Comparison of ENCODE assay signal across 12 mouse cellular contexts in genomic region chr4:118526408-118527334, GRCm38 (mm10). TPM values are rescaled to one million over a fixed set of nuclear protein-coding genes. Genes with fewer than 3 reads are reported as not detected.
DNase-seq lines count a peak whose midpoint lies in the region; ATAC-seq and TF ChIP-seq lines count a peak whose summit lies in the region.
"Had no signal": no experiment of that assay in that cellular context is flagged by ENCODE, and none has a peak within 500 bp of the region (broad histone marks: within the 10 kb centered on the region; RNA-seq: fewer than 3 reads in every experiment).

TSS of gene 2610528J11Rik (plus strand) at chr4:118526999.

- H3K4me1 ChIP-seq in thymus, adult 2 months (replicated peaks; ENCODE audit: control insufficient read depth, insufficient read depth, low read length), result no peaks in the 10 kb centered on the region
- H3K4me1 ChIP-seq in kidney, postnatal 0 days (replicated peaks; ENCODE audit: insufficient read depth, low read length), result no peaks in the 10 kb centered on the region; the same call in 1 of the 2 replicates
- no peaks in the 10 kb centered on the region; the same call in 1 of the 2 replicates for H3K4me1 ChIP-seq in lung, embryonic 14.5 days (ENCODE audit: insufficient read depth)

- 87% methylated on average over 17 of the region's 17 CpGs for WGBS in thymus, adult 2 months
- 36% methylated on average over 17 of the region's 17 CpGs for WGBS in kidney, postnatal 0 days
- 29% methylated on average over 17 of the region's 17 CpGs for WGBS in lung, embryonic 14.5 days

- ATAC-seq in kidney, postnatal 0 days (replicated peaks; ENCODE audit: low FRiP score, low read depth), result peak; percentile 85
- ATAC-seq in lung, embryonic 14.5 days (ENCODE audit: insufficient read depth), result peak; percentile 75; the same call in 1 of the 2 replicates

- peak; percentile 38 for DNase-seq in thymus, postnatal 4 days
- no peak for DNase-seq in thymus, adult 2 months
- DNase-seq in kidney, postnatal 0 days (ENCODE audit: low spot score), result peak; percentile 43
- DNase-seq in lung, embryonic 14.5 days, result peak; percentile 65
- no peak for DNase-seq in adrenal gland, adult (ENCODE audit: inconsistent age in 2 of 2, low spot score in 1 of 2)
- no peak for DNase-seq in layer of hippocampus, postnatal 10 days (ENCODE audit: low spot score in 2 of 2)
- DNase-seq in spleen, adult 18-20 months, result no peak
- no peak for DNase-seq in layer of hippocampus, adult 2 months (ENCODE audit: low spot score in 2 of 2)

- no peak for TF ChIP-seq POLR2A in thymus, adult 2 months (IDR thresholded peaks at IDR 0.05; ENCODE audit: control insufficient read depth, extremely low read depth, insufficient read depth, low read length, poor library complexity)

- no peaks in the 10 kb centered on the region for H3K36me3 ChIP-seq in thymus, adult 2 months (ENCODE audit: control insufficient read depth, insufficient read depth, low read length)
- H3K36me3 ChIP-seq in kidney, postnatal 0 days (ENCODE audit: insufficient read depth, low read length), result no peaks in the 10 kb centered on the region
- no peaks in the 10 kb centered on the region for H3K36me3 ChIP-seq in lung, embryonic 14.5 days (ENCODE audit: insufficient read depth)
- H3K36me3 ChIP-seq: forebrain, embryonic 12.5 days; midbrain, embryonic 12.5 days had no signal

- no peak within 1 kb of the TSS for H3K27ac ChIP-seq in thymus, adult 2 months (ENCODE audit: control insufficient read depth, insufficient read depth, low read length)
- peak within 1 kb of the TSS; percentile 70 for H3K27ac ChIP-seq in kidney, postnatal 0 days
- no peak within 1 kb of the TSS for H3K27ac ChIP-seq in lung, embryonic 14.5 days (ENCODE audit: low read depth)
- H3K27ac ChIP-seq in layer of hippocampus, adult 2 months, result no peak within 1 kb of the TSS
- H3K27ac ChIP-seq: forebrain, embryonic 12.5 days; midbrain, embryonic 12.5 days had no signal

- no peak within 1 kb of the TSS for H3K4me3 ChIP-seq in thymus, adult 2 months (ENCODE audit: control insufficient read depth, insufficient read depth, low read length)
- H3K4me3 ChIP-seq in kidney, postnatal 0 days (replicated peaks; ENCODE audit: low read depth, low read length), result no peak within 1 kb of the TSS
- peak within 1 kb of the TSS; percentile 27 for H3K4me3 ChIP-seq in lung, embryonic 14.5 days (ENCODE audit: low read depth, low read length)
- no peak within 1 kb of the TSS for H3K4me3 ChIP-seq in layer of hippocampus, adult 2 months
- H3K4me3 ChIP-seq: forebrain, embryonic 12.5 days; midbrain, embryonic 12.5 days had no signal

- no peak for TF ChIP-seq CTCF in thymus, adult 2 months (IDR thresholded peaks at IDR 0.05; ENCODE audit: borderline replicate concordance, control insufficient read depth, extremely low read depth, insufficient read depth, low read length, poor library complexity)
- no peak for TF ChIP-seq CTCF in kidney, postnatal 0 days (IDR thresholded peaks at IDR 0.05; ENCODE audit: low read depth)
- no peak for TF ChIP-seq CTCF in lung, embryonic 14.5 days (IDR thresholded peaks at IDR 0.05; ENCODE audit: low read depth)
- no peak for TF ChIP-seq CTCF in layer of hippocampus, adult 2 months (conservative IDR thresholded peaks at IDR 0.05)

- H3K9me3 ChIP-seq in kidney, postnatal 0 days (replicated peaks; ENCODE audit: low read length), result no peaks in the 10 kb centered on the region
- H3K9me3 ChIP-seq in lung, embryonic 14.5 days (ENCODE audit: low read depth, low read length), result no peaks in the 10 kb centered on the region
- H3K9me3 ChIP-seq: forebrain, embryonic 12.5 days; midbrain, embryonic 12.5 days had no signal

- H3K27me3 ChIP-seq in thymus, adult 2 months (ENCODE audit: control insufficient read depth, insufficient read depth, low read length), result no peaks in the 10 kb centered on the region
- H3K27me3 ChIP-seq in kidney, postnatal 0 days (ENCODE audit: insufficient read depth, low read length), result no peaks in the 10 kb centered on the region
- H3K27me3 ChIP-seq in lung, embryonic 14.5 days (ENCODE audit: insufficient read depth, low read length), result no peaks in the 10 kb centered on the region
- H3K27me3 ChIP-seq: forebrain, embryonic 12.5 days; midbrain, embryonic 12.5 days had no signal

- peak within 1 kb of the TSS; percentile 38; the same call in 1 of the 2 replicates for H3K9ac ChIP-seq in kidney, postnatal 0 days (ENCODE audit: low read depth, low read length)
- H3K9ac ChIP-seq in lung, embryonic 14.5 days, result peak within 1 kb of the TSS; percentile 41
- H3K9ac ChIP-seq: forebrain, embryonic 12.5 days; midbrain, embryonic 12.5 days had no signal

- peak within 1 kb of the TSS; percentile 46 for H3K4me2 ChIP-seq in kidney, postnatal 0 days (ENCODE audit: low read length)
- peak within 1 kb of the TSS; percentile 54 for H3K4me2 ChIP-seq in lung, embryonic 14.5 days
- H3K4me2 ChIP-seq: forebrain, embryonic 12.5 days; midbrain, embryonic 12.5 days had no signal

RNA-seq across cellular contexts. Expression of gene 2610528J11Rik, which starts in this region (rescaled TPM):
- polyA plus RNA-seq in thymus, adult 2 months (2012; rRNA removed), result 1.6 and 2.1 TPM in 2 replicates
- 63.3 and 66.5 TPM in 2 replicates for polyA plus RNA-seq in kidney, postnatal 0 days (2015; fragmentation: Nextera tagmentation; extraction: Ambion mirVana)
- polyA plus RNA-seq in lung, embryonic 14.5 days (2014; fragmentation: Nextera tagmentation; extraction: Ambion mirVana), result 9.0 and 10.3 TPM in 2 replicates
- not detected for total RNA-seq in layer of hippocampus, postnatal 10 days (2021)
- total RNA-seq in layer of hippocampus, adult 2 months (2021), result not detected
- total RNA-seq: hematopoietic stem cell, adult 5-6 weeks; MEL had no signal

Comparison
In these comparisons a context has a peak if more than half of its experiments do, and no peak if none do; other contexts are left out.
1. DNase-seq: peak in thymus, postnatal 4 days (single experiment), kidney, postnatal 0 days (single experiment) and lung, embryonic 14.5 days (single experiment); none in thymus, adult 2 months (single experiment), adrenal gland, adult (0 of 2), layer of hippocampus, postnatal 10 days (0 of 2), spleen, adult 18-20 months (0 of 2) and layer of hippocampus, adult 2 months (0 of 2).